Mouse (Mus musculus): Measurements from ENCODE around the gene Rasgef1b.

- TF ChIP-seq POLR2A (IDR thresholded peaks at IDR 0.05; ENCODE audit: borderline replicate concordance, control insufficient read depth, low read depth, low read length) (no peak), CTCF (IDR thresholded peaks at IDR 0.05; ENCODE audit: control insufficient read depth, insufficient read depth, low read length) (no peak)
Measured at GRCm38 (mm10) chr5:99450994-99451393, 277.9 kb downstream of the Rasgef1b start.
